Mouse (Mus musculus) T-helper 1 cell (primary cell): Measurements from ENCODE around the gene Dek.

Experiments
- in situ Hi-C: fragments of 300-600 bp; cut with MboI, MseI; formaldehyde crosslinking; loops from one replicate; pipeline ENCODE4 v1.15.1; 2025; ENCODE audit warnings: high pct_unique_total_duplicates

Gene Dek

DNA sequence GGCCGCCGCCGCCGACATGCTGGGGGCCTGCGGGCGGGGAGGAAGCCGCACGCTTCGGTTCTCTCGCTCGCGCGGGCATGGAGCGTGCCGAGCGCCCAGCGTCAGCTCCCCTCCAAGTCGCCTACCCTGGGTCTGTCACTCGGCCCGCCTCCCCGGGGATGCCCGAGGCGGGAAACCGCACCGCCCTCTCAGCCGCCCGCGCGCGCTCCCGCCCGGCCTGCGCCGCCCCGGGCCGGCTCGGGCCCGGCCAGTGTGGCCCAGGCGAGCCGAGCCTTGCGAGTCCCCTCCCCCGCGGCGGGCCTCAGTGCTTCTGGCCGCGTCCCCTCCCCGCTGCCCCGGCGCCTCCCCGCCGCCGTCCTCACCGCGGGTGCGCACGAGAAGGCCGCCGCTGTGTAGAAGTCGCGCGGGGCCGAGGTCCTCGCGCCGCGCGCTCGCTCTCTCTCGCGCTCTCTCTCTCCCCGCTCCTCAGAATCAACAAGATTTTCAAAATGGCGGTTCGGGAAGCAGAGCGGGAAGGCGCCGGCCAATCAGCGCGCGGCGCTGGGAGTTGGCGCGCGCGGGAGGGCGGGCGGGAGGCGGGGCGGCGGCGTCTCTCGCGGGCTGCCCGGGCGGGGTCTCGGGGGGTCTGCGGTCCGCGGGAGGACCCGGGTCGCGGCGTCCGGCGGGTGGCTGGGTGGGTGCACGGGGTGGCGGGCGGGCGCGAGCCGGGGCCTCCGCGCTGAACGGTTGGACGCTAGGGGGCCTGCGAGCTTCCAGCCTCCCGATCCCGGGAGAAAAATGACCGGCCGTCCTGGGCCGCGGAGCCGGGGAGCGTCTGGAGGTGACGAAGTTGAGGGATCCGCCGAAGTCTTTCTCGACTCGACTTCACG lies at the start of gene Dek:
TSS of gene Dek (minus strand) at position 491 of the 869 bp plus-strand sequence.
- in situ Hi-C loops = no loop called here

DNA sequence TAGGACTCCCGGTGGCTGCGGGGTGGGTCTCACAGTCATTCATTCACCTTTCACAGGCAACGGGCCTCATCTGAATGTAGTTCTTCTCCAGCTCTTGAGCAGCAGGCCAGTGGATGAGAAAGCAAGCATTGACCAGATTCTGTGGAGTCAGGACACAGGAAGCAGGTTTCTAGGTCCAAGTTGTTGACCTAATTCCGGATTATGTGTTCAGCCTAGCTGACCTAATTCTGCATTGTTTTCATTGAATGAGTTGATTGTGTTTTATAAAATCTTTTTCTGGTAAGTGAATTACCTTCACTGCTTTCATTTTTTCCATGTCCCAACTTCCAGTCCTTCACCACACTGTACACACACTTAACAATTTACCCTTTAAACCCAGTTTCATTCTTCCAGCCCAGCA lies 48.9 kb upstream of the Dek start:
- in situ Hi-C loops = loop anchor here (5.0 to 25.0 kb wide), 2 partner anchors 132 to 1307 kb away; no protein-coding TSS in a partner anchor

DNA sequence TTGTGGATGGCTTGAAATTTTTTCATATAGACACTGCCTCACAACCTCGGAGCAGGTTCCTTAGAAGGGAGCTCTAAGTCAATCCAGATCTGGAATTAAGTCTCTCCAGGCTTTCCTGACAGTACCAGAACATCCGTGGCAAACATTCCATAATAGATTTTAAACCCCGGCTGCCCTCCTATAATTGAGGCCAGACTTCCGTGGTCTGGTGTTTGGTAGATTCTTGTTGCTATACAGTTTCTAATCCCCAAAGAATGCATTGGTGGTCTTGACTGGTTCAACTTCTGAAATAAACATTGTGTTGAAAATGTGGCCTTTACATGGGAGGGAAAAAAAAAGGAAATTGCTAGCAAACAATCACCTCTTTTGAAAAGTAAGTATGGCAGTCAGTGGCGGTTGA lies 47.2 kb upstream of the Dek start:
- in situ Hi-C loops = loop anchor here (5.0 to 25.0 kb wide), 2 partner anchors 134 to 1309 kb away; no protein-coding TSS in a partner anchor

DNA sequence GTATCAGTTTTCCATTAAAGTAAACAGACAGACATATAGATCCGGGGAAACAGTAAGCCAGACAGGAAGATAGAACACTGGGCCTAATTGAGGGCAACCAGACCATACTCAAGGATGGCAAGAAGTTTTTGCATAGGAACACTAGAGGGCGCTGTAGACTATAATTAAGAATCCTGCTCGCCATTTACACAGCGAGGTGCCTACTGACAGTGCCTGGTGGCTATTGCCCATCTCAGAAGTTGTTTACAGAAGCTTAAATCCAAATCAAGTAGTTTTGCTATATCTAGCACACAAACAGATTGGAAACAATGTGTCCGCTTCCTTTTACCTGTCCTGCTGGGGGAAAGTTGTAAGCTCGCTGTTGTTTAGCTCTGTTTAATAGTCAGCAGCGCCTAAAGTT lies 46.4 kb upstream of the Dek start:
- in situ Hi-C loops = loop anchor here (5.0 to 25.0 kb wide), 2 partner anchors 135 to 1310 kb away; no protein-coding TSS in a partner anchor

DNA sequence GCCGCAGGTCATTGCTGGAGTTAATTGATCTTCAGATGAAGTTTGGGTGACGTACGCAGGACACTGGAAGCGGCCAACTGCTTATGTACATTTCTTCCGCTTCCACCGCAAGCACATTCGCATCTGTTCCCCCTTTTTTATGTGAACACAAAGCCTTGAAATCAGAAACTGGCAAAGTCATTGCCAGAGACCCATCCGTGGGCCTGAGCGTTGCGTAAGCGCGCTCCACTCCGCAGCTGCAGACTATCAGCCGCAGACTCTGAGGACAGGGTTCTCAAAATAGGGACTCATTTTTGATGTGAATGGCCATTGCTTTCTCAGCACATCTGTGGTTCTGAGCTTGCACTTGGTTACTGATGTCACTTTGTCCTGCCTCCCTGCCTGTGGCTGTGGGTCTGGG lies 45.1 kb upstream of the Dek start:
- in situ Hi-C loops = loop anchor here (5.0 to 25.0 kb wide), 2 partner anchors 136 to 1311 kb away; no protein-coding TSS in a partner anchor

DNA sequence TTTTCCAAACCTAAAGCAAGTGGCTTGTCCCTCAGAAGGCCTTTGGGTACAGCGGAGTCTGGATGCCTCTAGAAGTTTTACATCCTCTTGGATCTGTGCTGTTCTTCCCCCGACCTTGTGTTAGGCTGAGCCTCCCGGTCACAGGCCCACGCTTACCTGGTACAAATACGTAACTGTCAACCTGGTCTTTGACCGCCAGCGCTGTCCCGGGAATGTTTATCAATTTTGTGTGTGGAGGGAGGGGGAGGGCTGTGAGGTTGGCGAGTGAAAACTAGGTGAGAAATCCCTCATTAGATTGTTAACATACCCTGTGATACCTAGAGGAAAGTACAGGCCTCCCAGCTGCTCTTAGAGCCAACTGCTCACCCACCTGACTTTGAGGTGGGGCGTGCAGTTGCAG lies 44.0 kb upstream of the Dek start:
- in situ Hi-C loops = loop anchor here (5.0 to 25.0 kb wide), 2 partner anchors 137 to 1312 kb away; no protein-coding TSS in a partner anchor

DNA sequence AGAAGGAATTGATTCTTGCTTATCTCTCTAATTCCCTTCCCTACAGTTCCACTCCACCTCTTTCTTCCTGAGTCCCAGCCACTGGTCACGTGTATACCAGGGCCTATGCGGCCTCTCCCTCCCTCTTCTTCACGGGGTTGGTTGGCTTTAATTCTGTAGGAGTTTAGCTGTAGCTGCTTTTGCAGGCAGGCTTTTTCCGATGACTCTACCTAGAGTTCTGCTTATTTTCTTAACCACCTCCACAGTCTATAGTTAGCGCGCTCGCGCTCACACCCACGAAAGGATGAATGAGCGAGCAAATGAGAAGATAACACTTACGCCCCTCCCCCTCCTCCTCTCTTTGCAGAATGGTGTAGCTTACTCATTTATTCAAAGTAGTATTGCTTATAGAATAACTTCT lies 42.6 kb upstream of the Dek start:
- in situ Hi-C loops = no loop called here

DNA sequence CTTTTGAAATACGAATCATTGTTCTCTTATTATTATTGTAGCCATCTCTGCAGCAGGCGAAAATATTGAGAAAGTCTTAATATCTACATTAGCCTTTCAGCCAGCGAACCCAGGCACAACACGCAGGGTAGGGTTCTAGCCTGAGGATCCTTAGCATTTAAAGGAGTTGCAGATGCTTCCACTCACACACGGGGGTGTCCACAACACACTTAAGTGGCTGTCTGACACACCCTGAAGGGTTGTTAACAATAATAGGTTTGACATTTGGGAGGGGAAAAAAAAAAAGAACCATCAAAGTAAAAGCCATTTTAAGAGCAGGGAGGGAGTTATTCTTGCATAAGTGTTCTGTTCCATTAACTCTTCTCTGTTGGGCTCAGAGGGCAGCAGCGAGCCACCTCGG lies 40.4 kb upstream of the Dek start:
- in situ Hi-C loops = no loop called here

DNA sequence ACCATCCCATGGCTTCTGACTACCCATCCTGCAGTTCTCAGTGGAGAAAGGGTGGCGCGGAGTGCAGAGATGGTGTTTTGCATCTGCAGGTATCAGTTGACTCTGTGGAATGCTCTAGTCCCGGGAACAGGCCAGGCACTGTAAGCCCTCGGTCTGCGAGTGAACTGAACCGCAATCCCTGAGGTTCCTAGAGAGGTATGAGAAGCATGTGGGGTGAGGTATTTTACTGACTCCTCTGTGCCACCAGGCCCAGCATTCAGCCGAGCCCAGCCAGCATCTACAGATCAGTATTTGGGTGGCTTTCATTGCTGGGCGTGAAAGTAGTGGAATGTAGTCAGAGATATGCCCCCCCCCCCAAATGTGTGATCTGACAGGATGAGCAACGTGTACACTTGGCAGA lies 39.9 kb upstream of the Dek start:
- in situ Hi-C loops = no loop called here

DNA sequence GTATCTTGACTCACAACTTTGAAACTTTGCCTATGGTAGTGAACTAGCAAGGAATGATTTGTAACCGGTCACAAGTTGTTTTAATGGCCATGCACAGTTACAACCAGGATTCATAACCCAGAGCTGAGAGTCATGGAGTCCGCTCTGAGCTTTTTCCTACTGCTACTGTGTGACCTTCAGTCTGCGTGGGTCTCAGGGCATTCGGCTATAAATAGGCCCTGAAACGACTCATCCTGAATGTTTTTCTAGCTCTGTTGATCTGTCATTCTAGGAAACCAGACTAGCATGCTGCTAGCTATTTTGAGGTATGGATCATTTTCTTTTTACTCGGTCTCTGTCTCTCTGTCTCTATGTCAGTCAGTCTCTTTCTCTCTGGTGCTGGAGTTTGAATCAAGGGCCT lies 36.8 kb upstream of the Dek start:
- in situ Hi-C loops = no loop called here

DNA sequence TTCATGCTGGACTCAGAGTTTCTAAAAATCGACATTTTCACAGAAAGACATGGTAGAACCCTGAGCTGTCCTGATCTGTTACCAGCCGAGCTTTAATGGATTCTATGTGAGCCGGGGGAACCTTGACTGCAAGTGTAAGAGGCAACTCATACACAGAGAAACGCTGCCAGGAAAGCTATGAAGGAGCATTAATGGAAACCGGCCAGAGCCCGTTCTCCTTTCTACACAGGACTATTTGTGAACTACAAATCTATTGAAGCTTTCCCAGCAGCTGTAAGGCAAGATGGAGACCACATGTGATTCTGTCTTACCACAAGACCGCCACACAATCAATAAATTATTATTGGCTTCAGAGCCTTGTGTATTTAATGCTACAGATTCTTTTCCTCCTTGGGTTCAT lies 29.7 kb upstream of the Dek start:
- in situ Hi-C loops = no loop called here

DNA sequence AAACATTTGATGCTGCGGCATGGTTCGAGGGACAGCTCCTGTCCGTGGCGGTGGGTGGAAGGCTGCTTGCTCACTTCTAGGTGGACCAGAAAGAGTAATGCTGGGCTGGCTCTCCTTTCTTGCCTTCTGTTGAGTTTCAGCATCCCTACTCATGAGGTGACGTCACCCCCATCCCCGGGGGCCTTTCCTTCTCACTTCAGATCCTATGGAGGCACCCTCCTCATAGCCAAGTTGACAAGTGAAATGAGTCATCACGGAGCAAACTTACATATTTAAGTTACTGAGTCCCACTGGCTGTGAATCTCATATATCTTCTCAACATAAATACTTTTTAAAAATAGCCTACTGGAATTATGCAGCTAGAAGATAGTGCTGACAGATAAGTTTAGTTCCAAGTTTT lies 28.8 kb upstream of the Dek start:
- in situ Hi-C loops = no loop called here

DNA sequence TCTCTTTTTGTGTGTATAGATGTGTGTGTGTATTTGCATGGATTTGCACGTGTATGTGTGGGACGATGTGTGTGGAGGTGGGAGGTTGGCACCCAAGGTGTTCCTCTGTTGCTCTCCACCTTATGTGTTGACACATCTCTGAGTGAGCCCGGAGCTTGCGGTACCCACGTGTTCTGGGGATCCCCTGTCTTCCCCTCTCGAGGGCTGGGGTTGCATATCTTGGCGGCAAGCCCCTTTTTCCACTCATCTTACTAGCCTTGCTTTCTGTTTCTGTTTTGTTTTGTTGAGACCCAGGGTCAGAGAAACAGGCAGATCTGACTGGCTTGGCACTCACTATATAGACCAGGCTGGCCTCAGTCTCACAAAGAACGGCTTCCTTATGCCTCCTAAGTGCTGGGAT lies 27.1 kb upstream of the Dek start:
- in situ Hi-C loops = no loop called here

DNA sequence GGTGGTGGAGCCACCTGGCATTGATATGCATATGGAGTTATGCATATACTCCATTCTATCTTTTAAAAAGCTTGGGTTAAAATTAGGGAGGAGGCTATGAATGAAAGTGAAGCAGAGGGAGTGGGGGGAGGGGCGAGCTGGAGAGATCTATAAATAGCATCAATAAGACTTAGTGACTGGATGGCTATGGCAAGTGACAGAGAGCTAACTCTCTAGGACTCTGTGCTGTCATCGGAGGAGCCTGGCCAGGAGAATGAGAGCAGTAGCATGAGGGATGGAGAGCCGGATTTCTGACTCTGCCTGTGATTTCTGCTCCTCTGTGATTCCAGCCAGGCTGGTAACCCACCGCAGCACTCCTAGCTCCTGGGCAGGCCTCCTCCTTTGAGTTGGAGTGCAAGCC lies 23.1 kb upstream of the Dek start:
- in situ Hi-C loops = no loop called here

DNA sequence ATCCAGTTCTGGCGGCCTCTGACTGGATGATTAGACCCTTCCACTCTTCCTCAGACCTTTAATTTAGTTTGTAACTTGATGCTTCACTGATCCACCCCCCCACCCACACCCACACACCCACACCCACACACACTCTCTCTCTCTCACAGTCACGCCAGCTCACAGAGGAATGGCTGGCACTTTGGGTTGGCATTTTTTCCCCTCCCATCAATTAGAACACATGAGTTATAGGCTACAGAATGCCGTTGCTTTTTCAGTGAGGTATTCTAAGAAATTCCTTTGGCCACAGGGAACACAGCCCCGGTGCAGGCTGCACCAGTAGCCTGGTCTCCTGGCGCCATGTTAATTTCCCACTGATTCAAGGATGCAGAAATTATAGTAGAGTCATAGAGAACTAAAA lies 19.6 kb upstream of the Dek start:
- in situ Hi-C loops = no loop called here

DNA sequence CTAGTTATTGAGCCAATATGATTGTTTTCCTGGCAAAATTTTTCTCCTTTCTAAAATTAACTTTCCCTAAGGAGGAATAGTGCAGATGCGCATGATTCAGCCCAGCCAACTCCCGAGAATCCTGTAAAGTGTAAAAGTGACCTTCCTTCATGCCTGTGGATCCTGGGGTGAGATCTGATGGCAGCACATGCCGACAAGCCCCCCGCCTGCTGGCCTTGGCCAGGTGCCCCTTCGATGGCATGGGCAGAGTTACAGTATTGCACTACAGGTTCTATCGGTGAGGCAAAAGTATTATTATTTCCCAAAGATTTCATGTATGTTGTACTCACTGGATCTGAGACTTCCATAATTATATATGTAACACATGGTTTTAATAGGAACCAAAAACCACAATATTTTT lies 19.0 kb upstream of the Dek start:
- in situ Hi-C loops = no loop called here

DNA sequence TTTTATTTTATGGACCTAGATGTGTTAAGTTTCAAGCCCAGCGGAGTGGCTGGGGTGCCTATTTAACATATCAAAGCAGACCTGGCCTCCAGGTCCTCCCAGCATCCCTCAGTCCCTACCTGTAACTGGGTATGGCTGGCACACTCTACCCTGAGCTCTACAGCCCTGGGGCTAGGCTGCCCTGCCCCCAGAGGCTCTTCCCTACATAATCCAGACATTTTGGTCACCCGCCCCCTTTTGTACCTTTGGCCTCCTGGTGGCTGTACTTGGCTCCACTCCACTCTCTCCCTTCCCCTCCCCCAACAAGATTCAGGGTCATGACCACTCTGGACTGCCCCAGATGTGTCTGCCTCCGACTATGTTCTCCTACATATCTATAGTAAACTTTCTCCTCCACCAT lies 18.4 kb upstream of the Dek start:
- in situ Hi-C loops = no loop called here

DNA sequence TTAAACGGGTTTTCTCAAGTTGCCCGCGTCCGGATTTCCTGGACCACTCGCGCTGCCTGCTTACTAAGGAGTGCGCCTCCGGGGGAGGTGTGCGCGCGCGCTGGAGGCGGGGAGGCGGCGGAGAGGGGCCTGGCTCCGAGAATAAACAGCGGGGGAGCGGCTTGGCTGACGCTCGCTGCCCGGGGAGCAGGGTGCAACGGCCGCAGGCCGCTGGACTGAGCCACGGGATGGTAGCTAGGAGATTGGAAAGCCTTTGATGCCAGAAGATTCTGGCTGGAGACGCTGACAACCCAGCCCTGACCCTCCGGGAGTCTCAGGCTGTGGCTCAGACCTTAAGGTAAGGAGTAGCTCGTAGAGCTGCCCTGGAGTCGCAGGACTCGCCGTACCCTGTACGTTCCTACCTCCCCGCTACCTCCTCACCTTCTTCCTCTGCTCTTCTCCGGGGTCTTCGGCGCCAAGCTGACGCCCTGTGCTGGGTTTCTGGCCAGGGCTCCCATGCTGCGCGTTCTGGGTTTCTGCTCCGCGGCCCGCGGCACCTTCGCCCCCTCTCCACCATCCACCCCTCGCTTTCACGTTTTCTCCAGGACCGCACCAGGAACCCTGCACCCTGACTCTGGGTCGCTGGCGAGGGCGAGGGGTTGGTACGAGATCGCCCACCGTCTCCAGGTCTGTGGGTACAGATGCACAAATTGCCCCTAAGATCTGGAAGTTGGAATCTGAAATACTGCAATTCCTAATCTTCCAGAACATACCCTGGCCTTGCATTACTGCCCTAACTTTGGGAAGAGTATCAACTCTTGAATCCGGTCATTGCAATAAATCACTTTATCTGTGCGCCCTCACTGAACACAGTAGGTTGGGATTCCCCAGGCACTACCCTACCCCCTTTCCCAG lies 16.8 kb upstream of the Dek start, which contains the start of gene Rnf144b:
TSS of gene Rnf144b (plus strand) at position 120 of the 894 bp plus-strand sequence.
- in situ Hi-C loops = no loop called here

DNA sequence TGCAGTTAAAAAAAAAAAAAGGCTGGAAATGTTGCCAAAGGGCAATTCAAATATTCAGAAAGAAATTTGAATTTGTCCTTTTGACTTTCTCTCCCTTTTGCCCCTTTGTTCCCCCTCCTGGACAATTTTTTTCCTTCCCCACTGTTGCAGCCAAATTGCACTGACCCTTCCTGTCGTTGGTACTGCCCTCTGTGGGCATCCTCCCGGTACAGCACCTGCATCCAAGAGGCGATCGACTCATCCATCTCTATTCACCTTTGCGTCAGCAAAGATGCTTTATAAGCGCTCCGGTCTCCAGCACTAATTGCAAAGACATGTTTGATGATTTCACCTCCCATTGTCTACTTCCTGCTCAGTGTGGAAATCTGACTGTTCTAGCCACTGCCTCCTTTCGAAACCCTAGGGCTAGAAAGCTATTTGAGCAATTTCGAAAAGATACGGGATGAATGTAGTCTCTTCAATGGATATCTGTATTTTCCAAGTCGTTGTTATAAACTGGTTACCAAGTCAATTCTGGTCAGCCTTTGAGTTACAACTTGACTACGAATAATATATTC lies 15.4 kb upstream of the Dek start:
- in situ Hi-C loops = no loop called here

DNA sequence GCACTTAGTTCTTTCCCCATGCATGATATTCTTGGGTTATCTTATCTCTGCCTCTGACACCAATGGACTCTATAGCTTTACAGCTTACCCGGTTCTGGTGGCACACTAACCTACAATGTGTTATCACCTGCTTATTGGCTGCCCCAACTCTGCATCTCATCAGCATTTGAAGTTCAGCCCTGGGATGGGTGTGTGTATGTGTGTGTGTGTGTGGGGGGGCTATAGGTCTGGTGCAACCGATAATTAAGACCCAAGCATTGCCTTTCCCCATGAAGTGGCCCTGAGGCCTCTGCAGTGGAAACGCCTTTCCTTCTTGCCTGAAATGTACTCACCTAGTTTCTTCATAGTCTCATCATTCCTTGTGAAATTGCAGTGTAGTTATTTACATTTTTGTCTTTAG lies 10.0 kb upstream of the Dek start:
- in situ Hi-C loops = no loop called here

DNA sequence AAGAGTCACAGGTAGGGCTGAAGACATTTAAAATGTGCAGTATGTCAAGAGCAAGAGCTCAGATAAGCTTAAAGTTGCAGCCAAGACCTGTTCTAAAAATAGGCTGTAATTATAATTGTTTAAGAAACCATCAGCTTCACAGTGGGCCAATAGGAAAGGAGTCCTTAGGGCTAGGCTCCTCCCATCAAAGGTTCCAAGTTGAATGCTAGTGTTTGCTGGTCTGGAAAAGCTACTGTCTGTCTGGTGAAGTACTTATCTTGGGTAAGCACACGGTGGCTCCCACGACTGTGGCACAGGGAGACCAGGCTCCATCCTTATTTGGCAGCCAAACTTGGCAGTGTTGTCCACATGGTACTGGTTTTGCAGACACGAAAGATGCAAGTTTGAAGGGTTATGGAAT lies 6.9 kb upstream of the Dek start:
- in situ Hi-C loops = no loop called here

DNA sequence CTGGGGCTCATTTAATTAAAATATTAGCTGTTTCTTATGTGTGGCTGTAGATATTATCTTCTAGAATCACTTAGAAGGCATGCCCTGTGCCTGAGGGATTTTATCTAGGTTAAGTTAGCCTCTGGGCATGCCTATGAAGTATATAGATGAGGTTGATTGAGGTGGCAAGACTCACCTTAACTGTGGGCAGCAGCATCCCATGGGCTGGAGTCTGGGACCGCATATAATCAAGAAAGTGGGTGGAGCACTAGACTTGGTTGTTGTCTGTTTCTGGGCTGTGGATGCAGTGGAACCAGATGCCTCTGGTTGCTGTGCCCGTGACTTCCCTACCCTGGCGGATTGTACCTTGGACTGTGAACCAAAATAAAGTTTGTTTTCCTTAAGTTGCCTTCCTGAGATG lies 6.1 kb upstream of the Dek start:
- in situ Hi-C loops = no loop called here
